Mouse (Mus musculus) forebrain, embryonic 16.5 days (tissue): ENCODE measurements at regions not wholly inside any gene's neighbourhood (a gene's known extent, or its start where the extent isn't known, plus 50 kb on each side); places are given as distances from the start of the nearest gene placed in this dataset.
A peak's percentile ranks its signal among the peaks of the same experiment; 100 is the strongest.

Experiments used
- ATAC-seq: fragments of 200-750 bp; cut with Nextera tagmentation; 2 replicates; pipeline ENCODE4 v1.8.0; 2017; ENCODE audit warnings: mild to moderate bottlenecking, moderate library complexity
- H3K27ac ChIP-seq: fragments of 300-500 bp; sonication (generic); 2 replicates; pipeline ENCODE4 v1.5.1; 2014; ENCODE audit warnings: low read length, control low read depth
- H3K27me3 ChIP-seq: fragments of 300-500 bp; sonication (generic); replicated peaks from 2 replicates; pipeline ENCODE4 v1.6.1; 2014; ENCODE audit warnings: low read length; ENCODE audit not compliant: control insufficient read depth, insufficient read depth
- H3K36me3 ChIP-seq: fragments of 300-500 bp; sonication (generic); 2 replicates; pipeline ENCODE4 v1.6.1; 2014; ENCODE audit not compliant: control insufficient read depth, insufficient read depth
- H3K4me1 ChIP-seq: fragments of 300-500 bp; sonication (generic); replicated peaks from 2 replicates; pipeline ENCODE4 v1.6.1; 2014; ENCODE audit warnings: low read length; ENCODE audit not compliant: control insufficient read depth, insufficient read depth
- H3K4me2 ChIP-seq: fragments of 300-500 bp; sonication (generic); 2 replicates; pipeline ENCODE4 v1.6.1; 2014; ENCODE audit warnings: mild to moderate bottlenecking, low read length, control low read depth
- H3K4me3 ChIP-seq: fragments of 300-500 bp; sonication (generic); replicated peaks from 2 replicates; pipeline ENCODE4 v1.5.1; 2014; ENCODE audit warnings: mild to moderate bottlenecking, low read length, control low read depth
- H3K9ac ChIP-seq: fragments of 300-500 bp; sonication (generic); replicated peaks from 2 replicates; pipeline ENCODE4 v1.6.1; 2014; ENCODE audit warnings: low read depth, low read length, control low read depth
- H3K9me3 ChIP-seq: fragments of 300-500 bp; sonication (generic); 2 replicates; pipeline ENCODE4 v1.6.1; 2016; ENCODE audit warnings: low read length; ENCODE audit not compliant: control insufficient read depth
- WGBS: fragments of 180-500 bp; shearing (Covaris S2); extraction: QIAGEN DNeasy Blood & Tissue Kit; methylation state at CpG from one replicate; pipeline ENCODE4 v1.1.7; 2014; 5-methylcytosine and 5-hydroxymethylcytosine counted together

GRCm38 (mm10) chr1:81850462-81851144 is 382.3 kb upstream of the Gm9747 start:
- H3K27me3 ChIP-seq: no peaks in the 10 kb centered on the region
- H3K4me3 ChIP-seq: no peak overlapping the region
- 70% methylated on average over 6 of the region's 6 CpGs for WGBS
- H3K36me3 ChIP-seq: no peaks in the 10 kb centered on the region
- peak; percentile 23; the same call in 1 of the 2 replicates for ATAC-seq
- H3K4me2 ChIP-seq: no peak overlapping the region
- peaks cover 4% of the 10 kb centered on the region; the same call in 1 of the 2 replicates for H3K4me1 ChIP-seq
- H3K9me3 ChIP-seq: no peaks in the 10 kb centered on the region
- no peak overlapping the region for H3K9ac ChIP-seq
- no peak overlapping the region for H3K27ac ChIP-seq

GRCm38 (mm10) chr1:81859464-81859863 is 373.4 kb upstream of the Gm9747 start:
- ATAC-seq: 0 out of 2 replicates have a peak, but pooled peaks have one; percentile 36
- 30% methylated on average over 2 of the region's 2 CpGs for whole genome bisulfite sequencing

GRCm38 (mm10) chr1:81864571-81864970 is 368.3 kb upstream of the Gm9747 start:
- Histone ChIP-seq H3K4me3 (no peak overlapping the region), H3K27ac (no peak overlapping the region), H3K9me3 (no peaks in the 10 kb centered on the region), H3K4me2 (no peak overlapping the region), H3K36me3 (no peaks in the 10 kb centered on the region), H3K27me3 (no peaks in the 10 kb centered on the region), H3K4me1 (no peaks in the 10 kb centered on the region), H3K9ac (no peak overlapping the region)
- WGBS: 83% methylated on average over 3 of the region's 3 CpGs
- ATAC-seq: no peak

More at GRCm38 (mm10) chr1:81859464-81859863, 373.4 kb upstream of the Gm9747 start:
- no peak overlapping the region for H3K9ac ChIP-seq
- H3K27ac ChIP-seq: no peak overlapping the region
- no peaks in the 10 kb centered on the region for H3K9me3 ChIP-seq
- no peaks in the 10 kb centered on the region for H3K36me3 ChIP-seq
- no peak overlapping the region for H3K4me2 ChIP-seq
- peaks cover 3% of the 10 kb centered on the region; the same call in 1 of the 2 replicates for H3K4me1 ChIP-seq
- H3K4me3 ChIP-seq: no peak overlapping the region
- no peaks in the 10 kb centered on the region for H3K27me3 ChIP-seq

- no peaks in the 10 kb centered on the region for H3K4me1 ChIP-seq
- H3K36me3 ChIP-seq: no peaks in the 10 kb centered on the region
- H3K27ac ChIP-seq: no peak overlapping the region
- H3K4me2 ChIP-seq: no peak overlapping the region
- no peak overlapping the region for H3K9ac ChIP-seq
- ATAC-seq: no peak
- 82% methylated on average over 1 of the region's 1 CpGs for WGBS
- H3K4me3 ChIP-seq: no peak overlapping the region
- H3K9me3 ChIP-seq: no peaks in the 10 kb centered on the region
- H3K27me3 ChIP-seq: no peaks in the 10 kb centered on the region
Measured at GRCm38 (mm10) chr1:81886940-81887531, 345.9 kb upstream of the Gm9747 start.

GRCm38 (mm10) chr1:81897241-81897640 is 335.7 kb upstream of the Gm9747 start:
- H3K27me3 ChIP-seq: no peaks in the 10 kb centered on the region
- WGBS: 87% methylated on average over 3 of the region's 3 CpGs
- H3K9ac ChIP-seq: no peak overlapping the region
- no peak overlapping the region for H3K4me2 ChIP-seq
- no peaks in the 10 kb centered on the region for H3K36me3 ChIP-seq
- no peak overlapping the region for H3K27ac ChIP-seq
- no peaks in the 10 kb centered on the region for H3K9me3 ChIP-seq
- no peak for ATAC-seq
- no peaks in the 10 kb centered on the region for H3K4me1 ChIP-seq
- no peak overlapping the region for H3K4me3 ChIP-seq

GRCm38 (mm10) chr1:81900843-81901242 is 332.1 kb upstream of the Gm9747 start:
- Histone ChIP-seq H3K27me3 (no peaks in the 10 kb centered on the region), H3K4me3 (no peak overlapping the region), H3K9me3 (no peaks in the 10 kb centered on the region), H3K9ac (no peak overlapping the region), H3K36me3 (no peaks in the 10 kb centered on the region), H3K27ac (no peak overlapping the region), H3K4me2 (no peak overlapping the region), H3K4me1 (no peaks in the 10 kb centered on the region)
- no peak for ATAC-seq
- 74% methylated on average over 7 of the region's 7 CpGs for WGBS

GRCm38 (mm10) chr1:81904056-81904455 is 328.9 kb upstream of the Gm9747 start:
- H3K36me3 ChIP-seq: no peaks in the 10 kb centered on the region
- H3K4me2 ChIP-seq: no peak overlapping the region
- WGBS: 81% methylated on average over 3 of the region's 3 CpGs
- no peaks in the 10 kb centered on the region for H3K4me1 ChIP-seq
- H3K9ac ChIP-seq: no peak overlapping the region
- H3K27me3 ChIP-seq: no peaks in the 10 kb centered on the region
- no peak for ATAC-seq
- no peaks in the 10 kb centered on the region for H3K9me3 ChIP-seq
- H3K27ac ChIP-seq: no peak overlapping the region
- H3K4me3 ChIP-seq: no peak overlapping the region

GRCm38 (mm10) chr1:81912607-81913006 is 320.3 kb upstream of the Gm9747 start:
- Histone ChIP-seq H3K9me3 (no peaks in the 10 kb centered on the region), H3K4me1 (no peaks in the 10 kb centered on the region), H3K9ac (no peak overlapping the region), H3K27ac (no peak overlapping the region), H3K4me2 (no peak overlapping the region), H3K27me3 (no peaks in the 10 kb centered on the region), H3K4me3 (no peak overlapping the region), H3K36me3 (no peaks in the 10 kb centered on the region)
- ATAC-seq: no peak

GRCm38 (mm10) chr1:81913561-81913964 is 319.3 kb upstream of the Gm9747 start:
- no peak for ATAC-seq
- WGBS: 85% methylated on average over 4 of the region's 4 CpGs
- no peak overlapping the region for H3K9ac ChIP-seq
- H3K36me3 ChIP-seq: no peaks in the 10 kb centered on the region
- no peak overlapping the region for H3K27ac ChIP-seq
- H3K4me3 ChIP-seq: no peak overlapping the region
- no peaks in the 10 kb centered on the region for H3K9me3 ChIP-seq
- no peak overlapping the region for H3K4me2 ChIP-seq
- H3K4me1 ChIP-seq: no peaks in the 10 kb centered on the region
- H3K27me3 ChIP-seq: no peaks in the 10 kb centered on the region
